Mouse (Mus musculus) 3T3-L1 (cell line): ENCODE measurements around the gene Gm43518.

Source experiments
- DNase-seq: peaks from one replicate; pipeline ENCODE4 v3.0.0-alpha.2; 2015; ENCODE audit warnings: low read depth, low spot score

Gm43518 gene

GRCm38 (mm10) chr5:123978131-123978530 is 50.9 kb downstream of the Gm43518 start:
- no peak for DNase-seq

GRCm38 (mm10) chr5:123979221-123979979 is 52.2 kb downstream of the Gm43518 start:
- DNase-seq = no peak

DNA sequence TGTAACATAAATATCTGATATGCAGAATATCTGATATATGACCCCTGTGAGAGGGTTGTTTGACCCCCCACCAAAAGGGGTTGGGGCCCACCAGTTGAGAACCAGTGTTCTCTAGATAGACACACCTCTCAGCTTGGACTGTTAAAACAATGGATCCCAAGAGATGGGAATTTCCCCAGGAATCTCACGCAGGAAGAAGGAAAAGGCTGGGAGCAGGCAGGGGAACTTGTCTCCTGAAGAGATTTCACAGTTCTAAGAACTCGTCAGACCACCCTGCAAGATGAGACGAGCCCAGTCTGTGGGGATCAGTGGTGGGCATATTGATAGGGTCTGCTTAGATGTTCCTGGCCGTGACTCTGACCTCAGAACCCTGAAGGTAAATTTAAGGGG is 52.8 kb downstream of the Gm43518 start:
- DNase-seq = no peak

DNA sequence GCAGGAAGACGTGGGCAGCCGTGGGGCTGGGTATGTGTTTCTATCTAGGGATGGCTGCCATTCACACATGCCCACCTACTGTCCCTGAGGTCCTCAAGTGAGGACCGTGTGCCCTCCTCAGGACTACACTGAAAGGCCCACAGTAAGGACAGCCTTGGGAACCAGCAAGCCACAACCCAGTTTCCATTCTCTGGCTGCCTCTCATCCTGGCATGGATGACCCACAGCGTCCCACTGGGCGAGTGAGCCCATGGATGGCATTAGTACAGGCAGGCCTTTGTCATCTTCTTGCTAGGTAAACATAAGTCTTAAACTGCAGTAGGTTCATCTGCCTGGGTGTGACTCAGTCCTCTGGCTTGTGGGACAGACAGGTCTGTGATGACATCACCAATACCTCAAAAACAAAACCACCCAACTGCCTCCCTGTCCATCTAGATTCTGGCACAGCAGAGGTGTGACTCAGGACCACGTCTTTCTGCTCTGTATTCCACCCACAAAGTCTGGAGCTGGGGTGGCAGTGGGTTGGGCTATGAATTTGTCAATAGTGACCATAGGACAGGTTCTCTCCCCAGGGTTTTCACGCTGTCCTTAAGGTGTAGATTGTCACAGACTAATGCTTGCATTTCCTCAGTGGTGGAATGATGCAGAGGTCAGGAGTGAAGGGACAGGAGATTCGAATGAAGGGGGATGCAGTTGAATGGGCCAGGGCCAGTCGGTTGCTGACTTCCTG is 53.5 kb downstream of the Gm43518 start:
- DNase-seq = peak; percentile 91

DNA sequence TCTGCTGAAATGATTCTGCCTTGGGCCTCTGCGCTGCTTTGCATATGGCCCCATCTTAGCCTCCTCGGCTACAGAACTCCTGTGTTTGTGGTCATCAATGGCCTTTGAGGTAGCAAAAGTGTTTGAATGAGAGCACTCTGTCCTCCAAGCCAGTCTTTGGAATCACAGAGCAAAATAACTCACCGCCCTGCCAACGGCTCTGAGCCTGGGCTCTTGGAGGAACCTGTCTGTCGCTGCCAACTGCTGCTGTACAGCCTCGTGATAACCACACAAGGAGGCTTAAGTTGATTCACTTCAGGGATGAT is 54.0 kb downstream of the Gm43518 start:
- DNase-seq = no peak

DNA sequence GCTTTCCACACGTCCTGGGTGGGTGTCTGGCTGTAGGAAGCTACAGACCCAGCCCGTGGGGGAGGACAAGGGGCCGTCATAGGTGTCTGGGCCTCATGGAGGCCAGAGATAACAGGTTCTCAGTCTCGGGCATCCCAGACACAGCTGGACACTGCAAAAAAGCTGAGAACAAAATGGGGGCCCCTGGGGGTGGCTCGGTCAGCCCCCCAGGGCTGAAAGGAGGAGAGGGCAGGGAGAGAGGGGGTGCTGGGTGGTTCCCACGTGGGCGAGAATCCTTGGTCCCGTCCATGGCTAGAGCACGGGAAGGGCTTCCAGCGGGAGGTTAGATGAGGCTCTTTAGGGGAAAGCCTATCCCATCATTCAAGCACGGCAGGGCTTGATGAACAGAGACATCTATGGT is 55.6 kb downstream of the Gm43518 start:
- DNase-seq = no peak

- DNase-seq = no peak
Measured at GRCm38 (mm10) chr5:123985434-123985833, 58.2 kb downstream of the Gm43518 start.

DNA sequence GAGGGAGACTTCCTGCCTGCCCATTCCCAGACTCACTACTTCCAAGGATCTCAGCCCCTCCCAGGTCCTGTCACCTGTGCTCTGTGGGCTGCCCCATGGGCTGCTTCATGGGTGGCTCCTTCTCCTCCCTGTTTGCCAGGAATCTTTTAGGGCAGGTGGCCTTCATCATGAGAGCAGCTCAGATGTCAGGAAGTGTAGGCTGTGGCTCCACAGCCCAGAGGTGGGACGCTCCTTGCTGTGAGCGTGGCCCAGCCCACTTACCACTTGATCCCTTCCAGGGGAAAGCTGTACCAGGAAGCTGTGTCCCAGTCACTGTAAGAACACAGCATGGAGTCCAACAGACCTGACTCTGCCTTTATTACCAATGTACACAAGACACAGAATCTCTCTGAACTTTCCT is 59.7 kb downstream of the Gm43518 start:
- no peak for DNase-seq

GRCm38 (mm10) chr5:123987511-123987910 is 60.3 kb downstream of the Gm43518 start:
- no peak for DNase-seq
